Mouse (Mus musculus): ENCODE results near the gene Nnat.
A peak's percentile ranks its signal among the peaks of the same experiment; 100 is the strongest.

The Nnat gene

GRCm38 (mm10) chr2:157605025-157605675 is 45.3 kb downstream of the Nnat start:
- peak; percentile 94 to 95 for DNase-seq

GRCm38 (mm10) chr2:157607542-157608236 is 47.8 kb downstream of the Nnat start:
- no peak for DNase-seq

GRCm38 (mm10) chr2:157611735-157612134 is 51.9 kb downstream of the Nnat start:
- no peak for DNase-seq

All from cerebellum, postnatal 14 days (tissue).